Mouse (Mus musculus): ENCODE data around the gene Bbs5. TPM values are rescaled to one million over a fixed set of nuclear protein-coding genes. Genes with fewer than 3 reads are reported as not detected.

The Bbs5 gene
- polyA plus RNA-seq, 1 experiment = not detected

GRCm38 (mm10) chr2:69649716-69650115 is 2.7 kb downstream of the Bbs5 start:
- no peak for TF ChIP-seq GATA1 (IDR thresholded peaks at IDR 0.05; ENCODE audit: low read length)

DNA sequence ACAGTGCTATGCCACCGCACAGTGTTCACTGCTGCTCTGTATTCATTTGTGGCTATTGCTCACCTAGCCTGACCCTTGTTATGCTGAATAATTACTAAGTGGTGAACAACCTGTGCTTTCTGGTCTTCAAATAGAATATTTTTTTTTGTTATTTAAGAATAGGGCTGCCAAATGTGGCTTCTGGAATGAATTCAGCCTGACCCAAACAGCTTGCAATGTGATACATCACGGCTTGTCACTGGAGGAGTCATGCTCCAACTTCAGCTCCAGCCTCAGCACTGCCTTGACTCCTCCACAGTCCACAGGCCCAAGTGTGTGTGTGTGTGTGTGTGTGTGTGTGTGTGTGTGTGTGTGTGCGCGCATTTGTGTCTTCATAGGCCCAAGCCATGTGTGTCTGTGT is 12.4 kb downstream of the Bbs5 start:
- TF ChIP-seq GATA1 (IDR thresholded peaks at IDR 0.05; ENCODE audit: low read length) = no peak

DNA sequence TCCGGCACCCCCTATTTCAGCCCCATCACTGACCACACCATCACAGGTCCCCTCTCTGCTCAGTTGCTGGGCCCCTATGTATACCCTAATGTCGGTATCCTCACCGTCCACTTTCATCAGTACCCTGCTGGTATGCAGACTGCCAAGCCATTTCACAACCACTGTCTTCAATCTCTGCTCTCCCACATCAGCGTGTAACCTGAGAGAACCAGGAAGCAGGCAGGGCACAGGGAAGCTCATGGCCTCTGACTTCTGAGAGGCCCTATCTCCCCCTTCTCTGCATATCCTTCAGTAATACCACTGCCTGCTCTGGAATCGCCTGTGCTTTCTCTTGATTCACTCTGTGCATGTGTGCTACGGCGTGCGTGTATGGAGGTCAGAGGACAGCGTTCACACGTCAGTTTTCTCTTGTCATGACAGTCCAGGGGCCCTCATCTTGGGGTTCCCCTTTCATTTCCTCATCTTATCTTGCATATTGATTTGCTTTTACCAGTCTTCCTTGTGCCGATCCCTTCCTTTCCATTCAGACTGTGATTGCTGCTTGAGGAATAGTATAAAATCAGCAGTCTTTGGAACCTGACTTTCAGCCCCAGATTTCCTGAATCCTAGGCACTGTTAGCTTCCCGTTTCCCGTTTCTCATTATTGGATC is 17.0 kb downstream of the Bbs5 start:
- TF ChIP-seq GATA1 (IDR thresholded peaks at IDR 0.05; ENCODE audit: low read length) = no peak

DNA sequence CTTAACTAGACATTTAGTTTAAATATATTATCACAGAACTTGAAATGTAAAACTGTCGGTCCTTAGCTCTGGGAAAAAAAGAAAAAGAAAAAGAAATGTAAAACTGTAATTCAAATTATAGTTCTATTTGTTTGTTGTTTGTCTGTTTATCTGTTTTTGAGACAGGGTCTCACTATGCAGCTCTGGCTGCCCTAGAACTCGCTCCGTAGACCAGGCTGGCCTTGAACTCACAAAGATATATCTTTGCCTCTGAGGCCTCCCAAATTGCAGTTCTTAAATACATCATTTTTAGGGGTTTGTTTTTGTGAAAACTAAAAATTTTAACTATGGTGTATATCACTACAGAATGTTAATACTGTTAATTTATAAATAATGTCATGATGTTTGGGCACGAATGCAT is 20.7 kb downstream of the Bbs5 start:
- no peak for TF ChIP-seq GATA1 (IDR thresholded peaks at IDR 0.05; ENCODE audit: low read length)

GRCm38 (mm10) chr2:69668414-69668813 is 21.4 kb downstream of the Bbs5 start:
- TF ChIP-seq GATA1 (IDR thresholded peaks at IDR 0.05; ENCODE audit: low read length) = no peak

DNA sequence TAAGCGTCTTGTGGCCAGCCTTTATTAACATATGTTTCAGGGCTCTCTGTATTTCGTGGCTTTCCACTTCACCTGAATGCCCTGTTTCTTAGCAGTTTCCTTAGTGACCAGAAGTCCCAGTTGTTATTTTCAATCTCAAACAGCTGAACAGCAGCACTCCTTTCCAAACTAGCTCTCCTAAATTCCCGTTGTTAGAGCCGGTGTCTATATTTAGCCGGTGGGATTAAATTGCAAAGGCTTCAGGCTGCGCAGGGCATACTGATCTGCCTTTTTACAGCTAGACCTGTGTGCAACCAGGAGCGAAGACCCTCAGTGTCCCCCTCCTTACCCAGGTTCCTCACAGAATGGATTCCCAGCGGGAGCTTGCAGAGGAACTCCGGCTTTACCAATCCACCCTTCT is 22.9 kb downstream of the Bbs5 start, which contains the start of gene Klhl41:
Klhl41 (plus strand) TSS at position 268 of the 400 bp plus-strand sequence.
- no peak for TF ChIP-seq GATA1 (IDR thresholded peaks at IDR 0.05; ENCODE audit: low read length)

GRCm38 (mm10) chr2:69673723-69674122 is 26.8 kb downstream of the Bbs5 start:
- TF ChIP-seq GATA1 (IDR thresholded peaks at IDR 0.05; ENCODE audit: low read length) = no peak

DNA sequence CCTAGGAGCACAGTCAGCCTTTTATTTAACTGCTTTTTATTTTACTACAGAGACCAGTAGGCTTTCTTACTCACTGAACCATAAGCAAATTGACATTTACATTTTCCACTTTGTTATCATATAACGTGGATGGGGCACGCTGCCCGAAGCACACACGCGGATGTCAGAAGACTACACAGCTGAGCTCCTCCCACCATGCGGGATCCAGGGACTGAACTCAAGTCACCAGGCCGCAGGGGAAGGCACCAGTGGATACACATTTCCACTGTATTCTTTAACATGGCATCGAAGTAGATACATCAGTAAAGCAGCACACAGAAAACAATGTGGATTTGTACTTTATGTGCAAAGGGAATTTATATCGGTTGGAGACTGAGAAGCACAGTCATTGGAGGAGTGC is 28.3 kb downstream of the Bbs5 start:
- TF ChIP-seq GATA1 (IDR thresholded peaks at IDR 0.05; ENCODE audit: low read length) = no peak

DNA sequence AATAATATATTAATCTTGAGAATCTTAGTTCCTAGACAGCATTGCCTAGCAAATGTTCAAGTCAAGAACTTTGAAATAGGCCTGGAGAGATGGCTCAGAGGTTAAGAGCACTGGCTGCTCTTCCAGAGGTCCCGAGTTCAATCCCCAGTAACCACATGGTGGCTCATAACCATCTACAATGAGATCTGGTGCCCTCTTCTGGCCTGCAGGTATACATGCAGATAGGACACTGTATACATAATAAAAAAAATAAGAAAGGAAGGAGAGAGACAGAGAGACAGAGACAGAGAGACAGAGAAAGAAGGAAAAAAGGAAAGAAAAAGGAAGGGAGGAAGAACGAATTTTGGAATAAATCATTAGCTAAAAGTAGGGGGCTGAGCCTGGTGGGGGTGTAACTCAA is 29.7 kb downstream of the Bbs5 start:
- TF ChIP-seq GATA1 (IDR thresholded peaks at IDR 0.05; ENCODE audit: low read length) = no peak

GRCm38 (mm10) chr2:69679990-69680389 is 33.0 kb downstream of the Bbs5 start:
- no peak for TF ChIP-seq GATA1 (IDR thresholded peaks at IDR 0.05; ENCODE audit: low read length)

GRCm38 (mm10) chr2:69681931-69682330 is 35.0 kb downstream of the Bbs5 start:
- TF ChIP-seq GATA1 (IDR thresholded peaks at IDR 0.05; ENCODE audit: low read length) = no peak

DNA sequence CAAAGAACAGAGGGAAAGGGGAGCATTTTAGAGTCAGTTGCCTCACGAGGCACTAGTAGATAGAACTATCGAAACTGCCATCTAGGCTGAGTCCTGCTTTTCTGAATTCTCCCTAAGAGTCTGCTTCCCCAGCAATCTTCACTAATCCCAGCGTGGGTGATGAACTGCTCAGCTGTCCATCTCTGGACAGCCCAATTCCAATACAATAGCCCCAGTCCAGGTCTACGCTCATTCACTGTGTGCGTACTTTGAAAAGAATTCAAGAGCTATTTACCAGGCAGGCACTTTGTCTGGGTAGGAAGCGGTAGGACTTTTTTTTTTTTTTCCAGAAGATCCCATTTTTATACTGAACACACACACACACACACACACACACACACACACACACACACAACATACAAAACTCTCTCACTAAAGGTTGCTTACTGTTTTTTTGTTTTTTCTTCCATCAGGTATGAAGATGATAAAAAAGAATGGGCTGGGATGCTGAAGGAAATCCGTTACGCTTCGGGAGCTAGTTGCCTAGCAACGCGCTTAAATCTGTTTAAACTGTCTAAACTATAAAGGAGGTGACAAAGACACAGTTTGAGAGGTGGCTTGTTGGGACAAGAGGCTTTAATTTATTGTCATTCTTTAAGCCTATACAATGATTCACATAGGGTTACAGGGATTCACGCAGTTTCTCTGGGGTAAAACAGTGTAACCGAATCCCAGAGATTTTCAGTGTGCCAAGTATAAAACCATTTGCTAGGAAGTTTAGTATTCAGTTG is 36.2 kb downstream of the Bbs5 start:
- TF ChIP-seq GATA1 (IDR thresholded peaks at IDR 0.05; ENCODE audit: low read length) = no peak

GRCm38 (mm10) chr2:69684488-69684887 is 37.5 kb downstream of the Bbs5 start:
- TF ChIP-seq GATA1 (IDR thresholded peaks at IDR 0.05; ENCODE audit: low read length) = no peak

GRCm38 (mm10) chr2:69690214-69690613 is 43.2 kb downstream of the Bbs5 start:
- no peak for TF ChIP-seq GATA1 (IDR thresholded peaks at IDR 0.05; ENCODE audit: low read length)

DNA sequence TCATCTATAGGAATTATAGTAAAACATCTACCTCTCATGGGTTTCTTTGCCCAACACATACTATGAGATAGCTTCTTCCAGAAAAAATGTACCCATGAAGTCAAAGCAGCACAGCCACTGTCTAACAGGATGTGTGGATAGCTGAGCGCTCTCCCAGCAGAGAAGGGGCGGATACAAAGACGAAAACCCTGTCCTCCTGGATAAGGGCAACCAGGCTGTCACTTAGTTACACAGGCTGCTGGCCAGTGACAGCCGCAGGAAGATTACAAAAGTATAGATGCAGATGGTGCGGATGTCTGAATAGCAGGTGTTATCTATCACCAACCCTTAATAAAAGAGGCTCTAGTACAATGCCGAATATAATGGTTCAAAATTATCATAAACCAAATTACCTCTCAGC is 43.9 kb downstream of the Bbs5 start:
- no peak for TF ChIP-seq GATA1 (IDR thresholded peaks at IDR 0.05; ENCODE audit: low read length)

GRCm38 (mm10) chr2:69693501-69693900 is 46.5 kb downstream of the Bbs5 start:
- TF ChIP-seq GATA1 (IDR thresholded peaks at IDR 0.05; ENCODE audit: low read length) = no peak

- no peak for TF ChIP-seq GATA1 (IDR thresholded peaks at IDR 0.05; ENCODE audit: low read length)
These were observed 53.5 kb downstream of the Bbs5 start for GRCm38 (mm10) chr2:69700446-69700845.
